18 mouse cellular contexts compared by ENCODE assay signal in genomic region chr3:147278602-147279001, GRCm38 (mm10).
"Had no signal": no experiment of that assay in that cellular context is flagged by ENCODE, and none has a peak within 500 bp of the region (broad histone marks: within the 10 kb centered on the region; RNA-seq: fewer than 3 reads in every experiment).

No protein-coding gene starts in this region.

- H3K27ac ChIP-seq: kidney, embryonic 15.5 days; left cerebral cortex, adult 2 months; liver, embryonic 13.5 days; macrophage; neural tube, embryonic 13.5 days had no signal

- H3K4me3 ChIP-seq: kidney, embryonic 15.5 days; left cerebral cortex, adult 2 months; liver, embryonic 13.5 days; myocyte; neural tube, embryonic 13.5 days had no signal

- ATAC-seq: lung, postnatal 0 days; midbrain, embryonic 16.5 days had no signal

- H3K27me3 ChIP-seq: kidney, embryonic 15.5 days; liver, embryonic 13.5 days; neural tube, embryonic 13.5 days had no signal

- H3K9ac ChIP-seq: kidney, embryonic 15.5 days; liver, embryonic 13.5 days; lung, embryonic 14.5 days; neural tube, embryonic 13.5 days had no signal

- DNase-seq: kidney, adult 11 months; kidney, adult 8-10 months; kidney, postnatal 10 days; kidney, postnatal 36 days; layer of hippocampus, postnatal 36 days; liver, embryonic 13.5 days; lung, embryonic 14.5 days; retina, postnatal 1 day; right cerebral cortex, postnatal 25 days; spleen, adult 18-20 months; thymus, postnatal 25 days had no signal

- H3K4me2 ChIP-seq: kidney, embryonic 15.5 days; liver, embryonic 13.5 days; lung, embryonic 14.5 days; neural tube, embryonic 13.5 days had no signal

- H3K4me1 ChIP-seq: kidney, embryonic 15.5 days; liver, embryonic 13.5 days; neural tube, embryonic 13.5 days had no signal

- H3K9me3 ChIP-seq: kidney, embryonic 15.5 days; liver, embryonic 13.5 days; neural tube, embryonic 13.5 days had no signal

- H3K36me3 ChIP-seq: kidney, embryonic 15.5 days; liver, embryonic 13.5 days; neural tube, embryonic 13.5 days had no signal
